Mouse (Mus musculus) limb, embryonic 12.5 days (tissue): ENCODE results near the gene Phlda2. TPM values are rescaled to one million over a fixed set of nuclear protein-coding genes. Genes with fewer than 3 reads are reported as not detected.
A peak's percentile ranks its signal among the peaks of the same experiment; 100 is the strongest.

Source experiments
- ATAC-seq: fragments of 200-750 bp; cut with Nextera tagmentation; 2 replicates; pipeline ENCODE4 v1.8.0; 2017; ENCODE audit warnings: low read depth, moderate TSS enrichment; ENCODE audit not compliant: insufficient number of reproducible peaks, insufficient read depth, low FRiP score, low TSS enrichment
- H3K27ac ChIP-seq: fragments of 300-500 bp; sonication (generic); 2 replicates; pipeline ENCODE4 v1.5.1; 2016; ENCODE audit warnings: mild to moderate bottlenecking, moderate library complexity
- H3K27me3 ChIP-seq: fragments of 300-500 bp; sonication (generic); 2 replicates; pipeline ENCODE4 v1.6.1; 2016; ENCODE audit warnings: mild to moderate bottlenecking, moderate library complexity
- H3K36me3 ChIP-seq: fragments of 300-500 bp; sonication (generic); 2 replicates; pipeline ENCODE4 v1.6.1; 2016; ENCODE audit warnings: mild to moderate bottlenecking, moderate library complexity
- H3K4me1 ChIP-seq: fragments of 300-500 bp; sonication (generic); replicated peaks from 2 replicates; pipeline ENCODE4 v1.6.1; 2016
- H3K4me2 ChIP-seq: fragments of 300-500 bp; sonication (generic); 2 replicates; pipeline ENCODE4 v1.6.1; 2016; ENCODE audit warnings: mild to moderate bottlenecking, moderate library complexity
- H3K4me3 ChIP-seq: fragments of 300-500 bp; sonication (generic); replicated peaks from 2 replicates; pipeline ENCODE4 v1.5.1; 2016; ENCODE audit warnings: mild to moderate bottlenecking
- H3K9ac ChIP-seq: fragments of 300-500 bp; sonication (generic); replicated peaks from 2 replicates; pipeline ENCODE4 v1.6.1; 2016; ENCODE audit warnings: mild to moderate bottlenecking, moderate library complexity
- H3K9me3 ChIP-seq: fragments of 300-500 bp; sonication (generic); 2 replicates; pipeline ENCODE4 v1.6.1; 2016; ENCODE audit warnings: mild to moderate bottlenecking, moderate library complexity
- WGBS: fragments of 180-500 bp; shearing (Covaris S2); methylation state at CpG from one replicate; pipeline ENCODE4 v1.1.7; 2016; 5-methylcytosine and 5-hydroxymethylcytosine counted together
- polyA plus RNA-seq: library from polyadenylated mRNA; unstranded; fragments of >200 nt; fragmentation: Nextera tagmentation; extraction: Ambion mirVana; gene quantifications from 2 replicates; pipeline ENCODE4 v1.2.1, GENCODE M21; 2016

Gene Phlda2
- polyA plus RNA-seq, 1 experiment from 2014 or later, result 13.8 TPM

- no peak overlapping the region for H3K9ac ChIP-seq
- peaks cover 43% of the 10 kb centered on the region for H3K4me1 ChIP-seq
- peaks cover 17% of the 10 kb centered on the region; the same call in 1 of the 2 replicates for H3K36me3 ChIP-seq
- peak overlapping the region; percentile 51 for H3K4me2 ChIP-seq
- H3K27me3 ChIP-seq, result peaks cover 17% of the 10 kb centered on the region
- WGBS, result 42% methylated on average over 11 of the region's 11 CpGs
- H3K9me3 ChIP-seq, result peaks cover 31% of the 10 kb centered on the region
- ATAC-seq, result no peak
- peak overlapping the region; percentile 90 for H3K27ac ChIP-seq
- H3K4me3 ChIP-seq, result peak overlapping the region; percentile 72; the same call in 1 of the 2 replicates
Observed at GRCm38 (mm10) chr7:143461920-143462319, 41.0 kb downstream of the Phlda2 start.

DNA sequence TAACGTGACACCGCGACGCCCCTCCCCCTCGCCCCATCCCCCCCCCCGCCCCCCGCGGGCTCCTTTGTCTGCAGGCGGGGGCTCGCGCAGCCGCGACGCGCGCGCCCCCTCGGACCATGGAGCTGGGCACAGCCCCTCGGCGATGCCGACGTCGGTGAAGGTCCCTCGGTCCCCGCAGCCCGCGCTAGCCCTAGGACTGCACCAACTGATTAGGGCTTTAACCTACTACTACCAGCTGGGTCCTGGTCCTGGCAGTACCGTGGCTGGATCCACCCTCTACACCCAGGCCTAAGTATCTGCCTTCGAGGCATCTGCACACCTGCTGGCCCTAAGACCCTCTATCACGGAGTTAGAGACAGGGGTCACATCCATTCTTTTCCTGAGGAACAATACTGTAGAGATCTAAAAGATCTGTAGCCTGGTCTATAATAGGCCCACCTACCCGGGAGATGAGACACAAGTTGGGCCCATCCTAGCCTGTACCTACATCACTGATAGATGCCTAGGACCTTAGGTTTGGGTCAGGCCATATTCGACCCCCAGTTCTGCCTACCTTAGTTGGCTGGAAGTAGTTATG, 41.6 kb downstream of the Phlda2 start:
- WGBS, result 45% methylated on average over 22 of the region's 32 CpGs
- Histone ChIP-seq H3K4me2 (peak overlapping the region; percentile 51), H3K27ac (peak overlapping the region; percentile 90), H3K27me3 (peaks cover 17% of the 10 kb centered on the region), H3K4me3 (peak overlapping the region; percentile 72), H3K9ac (peak overlapping the region; percentile 40; the same call in 1 of the 2 replicates), H3K36me3 (peaks cover 17% of the 10 kb centered on the region; the same call in 1 of the 2 replicates), H3K9me3 (peaks cover 31% of the 10 kb centered on the region), H3K4me1 (peaks cover 39% of the 10 kb centered on the region)
- ATAC-seq, result peak; percentile 45

GRCm38 (mm10) chr7:143460874-143461273, 42.1 kb downstream of the Phlda2 start, which contains the start of gene Cdkn1c:
TSS of gene Cdkn1c (minus strand) at chr7:143461050.
- Histone ChIP-seq H3K27ac (peak within 1 kb of the TSS; percentile 92), H3K4me2 (peak within 1 kb of the TSS; percentile 62), H3K4me3 (peak within 1 kb of the TSS; percentile 72), H3K4me1 (peaks cover 34% of the 10 kb centered on the region), H3K27me3 (peaks cover 17% of the 10 kb centered on the region), H3K36me3 (peaks cover 17% of the 10 kb centered on the region; the same call in 1 of the 2 replicates), H3K9me3 (peaks cover 31% of the 10 kb centered on the region), H3K9ac (peak within 1 kb of the TSS; percentile 90)
- peak; percentile 75 for ATAC-seq
- WGBS, result 27% methylated on average over 42 of the region's 48 CpGs

- peaks cover 28% of the 10 kb centered on the region for H3K4me1 ChIP-seq
- peaks cover 31% of the 10 kb centered on the region for H3K9me3 ChIP-seq
- ATAC-seq, result no peak
- peak overlapping the region; percentile 72 for H3K4me3 ChIP-seq
- peak overlapping the region; percentile 62 for H3K4me2 ChIP-seq
- peak overlapping the region; percentile 92 for H3K27ac ChIP-seq
- H3K27me3 ChIP-seq, result peaks cover 17% of the 10 kb centered on the region
- H3K36me3 ChIP-seq, result peaks cover 17% of the 10 kb centered on the region; the same call in 1 of the 2 replicates
- peak overlapping the region; percentile 90 for H3K9ac ChIP-seq
- 38% methylated on average over 58 of the region's 60 CpGs for WGBS
Observed at GRCm38 (mm10) chr7:143460217-143460834, 42.6 kb downstream of the Phlda2 start.

DNA sequence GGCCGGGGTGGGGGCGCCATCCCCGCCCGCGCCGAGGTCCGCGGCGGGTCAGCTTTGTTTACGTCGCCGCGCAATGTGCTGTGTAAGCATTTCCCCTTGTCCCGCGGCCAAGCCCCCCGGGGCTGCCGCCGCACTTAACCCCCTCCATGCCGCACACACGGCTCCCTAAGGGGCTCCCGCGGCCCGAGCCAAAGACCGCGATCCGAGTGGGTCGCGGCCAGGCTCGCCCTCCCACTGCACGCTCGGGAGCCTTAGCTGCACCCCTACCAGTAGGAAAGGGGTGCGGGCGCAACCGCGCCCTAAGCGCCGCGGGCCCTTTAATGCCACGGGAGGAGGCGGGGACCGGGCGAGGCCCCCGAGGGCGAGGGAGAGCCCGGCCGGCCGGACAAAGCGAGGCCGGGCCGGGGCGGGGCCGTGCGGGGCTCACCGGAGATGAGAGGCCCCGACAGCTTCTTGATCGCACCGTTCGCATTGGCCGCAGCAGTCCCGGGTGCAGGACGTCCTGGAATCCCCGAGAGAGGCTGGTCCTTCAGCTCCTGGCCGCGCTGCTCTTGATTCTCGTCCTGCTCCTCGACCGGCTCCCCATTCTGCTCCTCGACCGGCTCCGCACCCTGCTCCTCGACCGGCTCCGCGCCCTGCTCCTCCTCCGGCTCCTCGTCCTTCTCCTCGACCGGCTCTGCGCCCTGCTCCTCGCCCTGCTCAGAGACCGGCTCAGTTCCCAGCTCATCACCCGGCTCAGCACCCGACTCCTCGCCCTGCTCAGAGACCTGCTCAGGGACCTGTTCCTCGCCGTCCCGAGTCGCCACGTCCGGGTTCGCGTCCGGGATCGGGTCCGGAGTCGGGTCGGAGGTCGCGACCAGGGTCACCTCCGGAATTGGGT, 43.4 kb downstream of the Phlda2 start:
- Histone ChIP-seq H3K27me3 (peaks cover 11% of the 10 kb centered on the region), H3K9ac (peak overlapping the region; percentile 90), H3K27ac (peak overlapping the region; percentile 92), H3K9me3 (peaks cover 31% of the 10 kb centered on the region), H3K4me1 (peaks cover 21% of the 10 kb centered on the region), H3K36me3 (peaks cover 17% of the 10 kb centered on the region; the same call in 1 of the 2 replicates), H3K4me3 (peak overlapping the region; percentile 72), H3K4me2 (peak overlapping the region; percentile 62)
- ATAC-seq, result no peak
- 35% methylated on average over 98 of the region's 100 CpGs for WGBS

DNA sequence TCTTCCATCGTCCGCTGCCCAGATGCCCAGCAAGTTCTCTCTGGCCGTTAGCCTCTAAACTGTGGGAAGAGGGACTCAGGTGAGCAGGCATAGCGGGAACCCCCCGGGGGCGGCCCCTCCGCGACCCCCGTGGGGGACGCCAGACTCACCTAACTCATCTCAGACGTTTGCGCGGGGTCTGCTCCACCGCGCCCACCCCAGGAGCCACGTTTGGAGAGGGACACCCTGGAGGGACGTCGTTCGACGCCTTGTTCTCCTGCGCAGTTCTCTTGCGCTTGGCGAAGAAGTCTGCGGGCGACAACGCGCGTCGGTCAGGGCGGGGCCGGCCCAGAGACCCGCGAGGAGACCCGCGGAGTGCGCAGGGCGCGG, 44.0 kb downstream of the Phlda2 start:
- WGBS, result 23% methylated on average over 38 of the region's 38 CpGs

More for the DNA sequence above, 44.0 kb downstream of the Phlda2 start:
- Histone ChIP-seq H3K4me2 (peak overlapping the region; percentile 62), H3K9me3 (peaks cover 31% of the 10 kb centered on the region), H3K27ac (peak overlapping the region; percentile 92), H3K4me3 (peak overlapping the region; percentile 72), H3K36me3 (peaks cover 17% of the 10 kb centered on the region; the same call in 1 of the 2 replicates), H3K27me3 (peaks cover 8% of the 10 kb centered on the region), H3K4me1 (peaks cover 14% of the 10 kb centered on the region), H3K9ac (peak overlapping the region; percentile 90)
- ATAC-seq, result no peak

Other genes with a start within 250 kb of the Phlda2 start
- 1,371 and 1,459 TPM in 2 replicates for gene Cdkn1c, start 42.1 kb downstream of the Phlda2 start, polyA plus RNA-seq
- gene Slc22a18, start 29.4 kb downstream of the Phlda2 start, polyA plus RNA-seq, result 1.3 and 1.4 TPM in 2 replicates
- gene Nap1l4, start 46.0 kb upstream of the Phlda2 start, polyA plus RNA-seq, result 331 and 335 TPM in 2 replicates
- 56.7 and 59.6 TPM in 2 replicates for gene Cars, start 96.9 kb upstream of the Phlda2 start, polyA plus RNA-seq
- gene Tnfrsf26, start 125.6 kb upstream of the Phlda2 start, polyA plus RNA-seq, result 0.21 and 0.35 TPM in 2 replicates
- gene Tnfrsf22, start 146.5 kb upstream of the Phlda2 start, polyA plus RNA-seq, result 11.4 and 12.8 TPM in 2 replicates
- 0.59 and 0.64 TPM in 2 replicates for gene Tnfrsf23, start 182.7 kb upstream of the Phlda2 start, polyA plus RNA-seq